Mouse (Mus musculus) heart, embryonic 16.5 days (tissue): Measurements from ENCODE around the gene Gpx1. TPM values are rescaled to one million over a fixed set of nuclear protein-coding genes. Genes with fewer than 3 reads are reported as not detected.

Source experiments
- ATAC-seq: fragments of 200-750 bp; cut with Nextera tagmentation; replicated peaks from 2 replicates; pipeline ENCODE4 v1.8.0; 2017; ENCODE audit warnings: moderate number of reproducible peaks; ENCODE audit not compliant: insufficient read depth, low FRiP score; ENCODE audit errors: extremely low read depth
- H3K27ac ChIP-seq: fragments of 300-500 bp; sonication (generic); 2 replicates; pipeline ENCODE4 v1.5.1; 2014; ENCODE audit warnings: mild to moderate bottlenecking, low read length, control low read depth, moderate library complexity
- H3K27me3 ChIP-seq: fragments of 300-500 bp; sonication (generic); 2 replicates; pipeline ENCODE4 v1.6.1; 2014; ENCODE audit warnings: low read length, mixed read lengths; ENCODE audit not compliant: control insufficient read depth, insufficient read depth
- H3K36me3 ChIP-seq: fragments of 300-500 bp; sonication (generic); 2 replicates; pipeline ENCODE4 v1.6.1; 2014; ENCODE audit not compliant: control insufficient read depth, insufficient read depth
- H3K4me1 ChIP-seq: fragments of 300-500 bp; sonication (generic); 2 replicates; pipeline ENCODE4 v1.6.1; 2014; ENCODE audit warnings: low read length, mixed read lengths; ENCODE audit not compliant: control insufficient read depth, insufficient read depth
- H3K4me2 ChIP-seq: fragments of 300-500 bp; sonication (generic); 2 replicates; pipeline ENCODE4 v1.6.1; 2014; ENCODE audit warnings: low read depth, mild to moderate bottlenecking, control low read depth, low read length
- H3K4me3 ChIP-seq: fragments of 300-500 bp; sonication (generic); 2 replicates; pipeline ENCODE4 v1.5.1; 2014; ENCODE audit warnings: mild to moderate bottlenecking, control low read depth, low read length
- H3K9ac ChIP-seq: fragments of 300-500 bp; sonication (generic); 2 replicates; pipeline ENCODE4 v1.6.1; 2014; ENCODE audit warnings: low read length, control low read depth
- H3K9me3 ChIP-seq: fragments of 300-500 bp; sonication (generic); replicated peaks from 2 replicates; pipeline ENCODE4 v1.6.1; 2016; ENCODE audit warnings: low read length; ENCODE audit not compliant: control insufficient read depth
- WGBS: fragments of 180-500 bp; shearing (Covaris S2); extraction: QIAGEN DNeasy Blood & Tissue Kit; methylation state at CpG from one replicate; pipeline ENCODE4 v1.1.7; 2014; 5-methylcytosine and 5-hydroxymethylcytosine counted together
- polyA plus RNA-seq: library from polyadenylated mRNA; unstranded; fragments of >200 nt; fragmentation: Nextera tagmentation; extraction: Ambion mirVana; gene quantifications from 2 replicates; pipeline ENCODE4 v1.2.1, GENCODE M21; 2015

Gene Gpx1
- polyA plus RNA-seq, 1 experiment from 2014 or later, result 680 TPM

DNA sequence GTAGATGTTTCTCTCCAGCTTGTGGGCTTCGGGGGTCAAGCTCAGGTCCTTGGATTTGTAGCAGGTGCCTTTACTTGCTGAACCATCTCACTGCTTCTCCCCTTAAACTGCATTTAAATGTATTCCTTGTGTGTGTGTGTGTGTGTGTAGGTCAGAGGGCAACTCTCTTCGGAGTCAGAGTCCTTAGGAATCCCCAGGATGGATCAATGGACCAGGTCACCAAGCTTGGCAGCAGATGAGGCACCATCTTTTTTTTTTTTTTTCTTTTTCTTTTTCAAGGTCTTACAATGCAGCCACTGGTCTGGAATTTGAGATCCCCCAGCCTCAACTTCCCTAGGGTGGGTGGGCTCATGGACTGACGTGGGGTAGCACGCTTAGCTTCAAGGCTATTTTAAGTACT, 5.8 kb downstream of the Gpx1 start:
- no peak for ATAC-seq
- Histone ChIP-seq H3K27ac (no peak overlapping the region), H3K4me3 (no peak overlapping the region)

GRCm38 (mm10) chr9:108347024-108347423, 8.3 kb downstream of the Gpx1 start:
- Histone ChIP-seq H3K36me3 (peaks cover 13% of the 10 kb centered on the region), H3K27me3 (no peaks in the 10 kb centered on the region), H3K4me3 (peak overlapping the region; percentile 76), H3K9me3 (no peaks in the 10 kb centered on the region), H3K9ac (peak overlapping the region; percentile 86), H3K4me2 (peak overlapping the region; percentile 78), H3K27ac (peak overlapping the region; percentile 97), H3K4me1 (peaks cover 11% of the 10 kb centered on the region)
- 6% methylated on average over 11 of the region's 11 CpGs for WGBS
- ATAC-seq, result no peak

More for the DNA sequence above, 5.8 kb downstream of the Gpx1 start:
- H3K4me2 ChIP-seq, result no peak overlapping the region
- no peaks in the 10 kb centered on the region for H3K27me3 ChIP-seq
- no peaks in the 10 kb centered on the region for H3K9me3 ChIP-seq
- WGBS, result 83% methylated on average over 4 of the region's 4 CpGs
- H3K9ac ChIP-seq, result no peak overlapping the region
- H3K36me3 ChIP-seq, result no peaks in the 10 kb centered on the region
- H3K4me1 ChIP-seq, result peaks cover 27% of the 10 kb centered on the region

DNA sequence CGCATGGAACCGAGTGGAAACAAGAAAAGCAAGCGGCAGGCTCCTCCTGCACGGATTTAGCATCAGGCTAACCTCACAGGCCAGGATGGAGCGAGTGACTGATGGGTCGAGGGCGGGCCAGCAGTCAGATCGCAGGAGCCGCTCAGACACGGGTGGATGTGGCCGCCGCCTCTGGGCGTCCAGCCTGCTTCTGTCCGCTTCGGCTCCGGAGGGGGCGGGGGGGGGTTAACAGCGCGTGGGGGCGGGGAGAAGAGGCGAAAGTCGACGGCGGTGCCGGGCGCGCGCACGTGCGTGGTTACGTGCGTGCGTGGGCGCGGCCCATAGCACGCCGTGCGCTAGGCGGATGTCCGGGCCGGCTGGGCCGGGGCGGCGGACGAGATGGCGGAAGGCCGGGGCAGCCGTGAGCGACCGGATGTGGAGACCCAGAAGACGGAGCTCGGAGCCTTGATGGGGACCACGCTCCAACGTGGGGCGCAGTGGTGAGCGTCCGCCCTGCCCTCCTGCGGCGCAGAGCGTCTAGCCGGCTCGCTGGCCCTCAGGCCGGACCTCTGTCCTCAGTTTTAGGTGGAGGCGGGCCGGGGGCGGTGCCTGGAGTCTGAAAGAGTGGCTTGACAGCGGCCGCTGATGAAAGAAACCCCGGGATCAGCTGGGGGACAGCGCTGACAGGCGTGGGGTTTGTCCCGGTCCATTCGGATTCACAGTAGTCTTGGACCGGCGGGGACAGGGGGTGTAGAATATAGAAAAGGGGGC, 9.0 kb downstream of the Gpx1 start, which contains the start of gene Usp4:
Usp4 (plus strand) TSS at position 314 of the 750 bp plus-strand sequence.
- Histone ChIP-seq H3K36me3 (peaks cover 19% of the 10 kb centered on the region), H3K9ac (peak within 1 kb of the TSS; percentile 86), H3K4me1 (peaks cover 11% of the 10 kb centered on the region), H3K4me3 (peak within 1 kb of the TSS; percentile 76), H3K4me2 (peak within 1 kb of the TSS; percentile 83), H3K27ac (peak within 1 kb of the TSS; percentile 97), H3K9me3 (no peaks in the 10 kb centered on the region), H3K27me3 (no peaks in the 10 kb centered on the region)
- WGBS, result under 1% methylated on average over 71 of the region's 75 CpGs
- peak; percentile 96 for ATAC-seq

- Histone ChIP-seq H3K36me3 (peaks cover 21% of the 10 kb centered on the region), H3K9me3 (no peaks in the 10 kb centered on the region), H3K27ac (peak overlapping the region; percentile 97), H3K4me2 (peak overlapping the region; percentile 83), H3K9ac (peak overlapping the region; percentile 86), H3K4me3 (peak overlapping the region; percentile 76), H3K4me1 (peaks cover 11% of the 10 kb centered on the region), H3K27me3 (no peaks in the 10 kb centered on the region)
- 2% methylated on average over 14 of the region's 14 CpGs for WGBS
- ATAC-seq, result no peak
These were observed 9.6 kb downstream of the Gpx1 start for GRCm38 (mm10) chr9:108348290-108348680.

DNA sequence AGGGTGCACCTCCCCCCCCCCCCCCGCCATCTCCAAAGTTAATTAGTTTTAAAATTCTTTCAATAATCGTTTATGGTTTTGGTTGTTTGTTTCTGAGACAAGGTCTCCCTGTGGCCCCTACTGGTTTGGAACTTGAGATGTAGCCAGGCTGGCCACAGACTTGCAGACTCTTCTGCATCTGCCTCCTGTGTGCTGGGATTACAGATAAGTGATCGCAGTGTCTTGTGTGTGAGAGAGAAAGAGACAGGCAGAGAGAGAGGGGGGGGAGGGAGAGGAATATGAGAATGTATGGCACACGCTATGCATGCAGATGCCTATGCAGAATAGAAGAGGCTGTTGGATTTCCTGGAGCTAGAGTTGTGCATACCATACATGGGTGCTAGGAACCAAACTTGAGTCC, 11.0 kb downstream of the Gpx1 start:
- 91% methylated on average over 4 of the region's 4 CpGs for WGBS
- H3K4me3 ChIP-seq, result no peak overlapping the region
- no peak overlapping the region for H3K9ac ChIP-seq
- ATAC-seq, result no peak
- no peak overlapping the region for H3K27ac ChIP-seq
- H3K4me1 ChIP-seq, result peaks cover 11% of the 10 kb centered on the region
- H3K27me3 ChIP-seq, result no peaks in the 10 kb centered on the region
- H3K36me3 ChIP-seq, result peaks cover 31% of the 10 kb centered on the region
- H3K4me2 ChIP-seq, result no peak overlapping the region
- no peaks in the 10 kb centered on the region for H3K9me3 ChIP-seq

- 43% methylated on average over 9 of the region's 9 CpGs for WGBS
- peaks cover 75% of the 10 kb centered on the region for H3K36me3 ChIP-seq
- ATAC-seq, result no peak
- H3K27ac ChIP-seq, result 0 out of 2 replicates have a peak overlapping the region, but pooled peaks have one; percentile 10
- no peak overlapping the region for H3K9ac ChIP-seq
- no peak overlapping the region for H3K4me2 ChIP-seq
- no peak overlapping the region for H3K4me3 ChIP-seq
- H3K27me3 ChIP-seq, result no peaks in the 10 kb centered on the region
- no peaks in the 10 kb centered on the region for H3K9me3 ChIP-seq
- peaks cover 6% of the 10 kb centered on the region; the same call in 1 of the 2 replicates for H3K4me1 ChIP-seq
These were observed 39.5 kb downstream of the Gpx1 start for GRCm38 (mm10) chr9:108378234-108378633.

DNA sequence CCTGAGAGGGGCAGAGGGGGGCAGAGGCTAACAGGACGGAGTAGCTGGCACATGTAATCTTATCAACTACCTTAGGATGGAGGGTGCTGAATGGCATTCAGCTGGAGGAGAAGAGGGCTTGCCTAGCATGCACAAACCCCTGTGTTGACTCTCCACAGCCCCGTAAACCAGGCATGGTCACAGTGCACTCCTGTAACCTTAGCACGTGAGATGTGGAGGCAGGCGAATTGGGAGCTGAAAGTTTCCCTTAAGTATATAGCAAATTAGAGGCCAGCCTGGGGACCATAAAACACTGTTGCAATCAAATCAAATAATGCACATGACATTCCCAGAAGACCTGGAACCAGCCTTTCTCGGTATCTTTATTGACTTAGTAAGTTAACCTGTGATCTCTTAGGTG, 40.0 kb downstream of the Gpx1 start:
- H3K4me3 ChIP-seq, result no peak overlapping the region
- H3K4me1 ChIP-seq, result peaks cover 6% of the 10 kb centered on the region; the same call in 1 of the 2 replicates
- no peak overlapping the region for H3K4me2 ChIP-seq
- no peak overlapping the region for H3K9ac ChIP-seq
- peaks cover 74% of the 10 kb centered on the region for H3K36me3 ChIP-seq
- WGBS, result 63% methylated on average over 5 of the region's 5 CpGs
- no peaks in the 10 kb centered on the region for H3K27me3 ChIP-seq
- ATAC-seq, result no peak
- H3K27ac ChIP-seq, result 0 out of 2 replicates have a peak overlapping the region, but pooled peaks have one; percentile 10
- no peaks in the 10 kb centered on the region for H3K9me3 ChIP-seq

- Histone ChIP-seq H3K4me3 (no peak overlapping the region), H3K36me3 (peaks cover 71% of the 10 kb centered on the region), H3K4me1 (peaks cover 6% of the 10 kb centered on the region; the same call in 1 of the 2 replicates), H3K4me2 (no peak overlapping the region), H3K9me3 (no peaks in the 10 kb centered on the region), H3K27ac (no peak overlapping the region), H3K27me3 (no peaks in the 10 kb centered on the region), H3K9ac (no peak overlapping the region)
- 62% methylated on average over 4 of the region's 4 CpGs for WGBS
- ATAC-seq, result no peak
These were observed 40.6 kb downstream of the Gpx1 start for GRCm38 (mm10) chr9:108379294-108379693.

GRCm38 (mm10) chr9:108381382-108381781, 42.7 kb downstream of the Gpx1 start:
- peaks cover 6% of the 10 kb centered on the region; the same call in 1 of the 2 replicates for H3K4me1 ChIP-seq
- H3K9me3 ChIP-seq, result no peaks in the 10 kb centered on the region
- H3K9ac ChIP-seq, result no peak overlapping the region
- no peak for ATAC-seq
- H3K27ac ChIP-seq, result no peak overlapping the region
- H3K4me2 ChIP-seq, result no peak overlapping the region
- H3K27me3 ChIP-seq, result no peaks in the 10 kb centered on the region
- peaks cover 72% of the 10 kb centered on the region for H3K36me3 ChIP-seq
- WGBS, result 89% methylated on average over 9 of the region's 9 CpGs
- no peak overlapping the region for H3K4me3 ChIP-seq
